Mouse (Mus musculus): ENCODE results near the gene Ak3. TPM values are rescaled to one million over a fixed set of nuclear protein-coding genes. Genes with fewer than 3 reads are reported as not detected.

Ak3 gene
- polyA plus RNA-seq, 1 experiment from 2014 or later, result 69.8 TPM

DNA sequence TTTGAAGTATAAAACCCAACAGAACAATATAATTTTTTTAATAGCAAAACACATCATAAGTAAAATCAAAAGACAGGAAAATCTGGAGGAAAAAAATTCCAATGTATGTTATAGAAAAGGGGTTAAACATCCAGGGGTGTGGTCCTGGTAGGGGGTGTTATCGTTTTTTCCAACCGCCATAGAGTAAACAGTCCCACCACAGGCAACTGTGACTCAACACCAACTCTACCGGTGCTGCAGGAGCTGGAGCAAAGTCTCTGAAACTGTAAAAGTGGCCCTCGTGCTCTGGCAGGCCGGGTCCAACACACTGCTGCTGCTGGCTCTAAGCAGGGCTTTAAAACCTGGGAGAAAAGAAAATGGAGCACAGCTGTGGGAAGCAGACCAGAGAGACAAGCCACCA is 11.0 kb upstream of the Ak3 start:
- 88% methylated on average over 5 of the region's 5 CpGs for WGBS
- Histone ChIP-seq H3K36me3 (no peaks in the 10 kb centered on the region), H3K9me3 (no peaks in the 10 kb centered on the region), H3K27ac (replicated peaks) (no peak overlapping the region), H3K9ac (no peak overlapping the region), H3K4me3 (no peak overlapping the region), H3K4me1 (replicated peaks) (no peaks in the 10 kb centered on the region; the same call in 1 of the 2 replicates), H3K4me2 (no peak overlapping the region), H3K27me3 (no peaks in the 10 kb centered on the region)
- no peak for ATAC-seq (ENCODE audit: low read depth)

DNA sequence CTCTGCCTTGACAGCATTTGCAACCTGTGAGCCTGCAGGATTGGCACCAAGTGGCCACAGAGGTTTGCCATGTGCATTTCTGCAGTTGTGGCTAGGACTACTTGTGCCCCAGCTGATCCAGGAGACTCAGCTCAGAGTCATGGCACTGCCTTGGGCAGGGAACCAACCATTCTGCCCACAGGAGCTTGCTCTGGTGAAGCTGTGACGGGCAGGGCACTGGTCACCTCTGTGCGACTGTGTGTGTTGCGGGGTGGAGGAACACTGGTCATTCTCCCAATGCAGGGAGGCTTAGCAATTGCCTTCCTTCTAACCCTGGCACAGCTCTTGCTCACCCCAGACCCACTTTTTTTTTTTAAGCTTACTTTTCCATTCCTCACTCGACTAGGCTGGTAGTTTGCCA is 7.7 kb upstream of the Ak3 start:
- no peaks in the 10 kb centered on the region for H3K27me3 ChIP-seq
- H3K27ac ChIP-seq (replicated peaks), result no peak overlapping the region
- H3K9me3 ChIP-seq, result no peaks in the 10 kb centered on the region
- H3K4me2 ChIP-seq, result no peak overlapping the region
- WGBS, result 93% methylated on average over 4 of the region's 4 CpGs
- no peak overlapping the region for H3K9ac ChIP-seq
- H3K4me3 ChIP-seq, result no peak overlapping the region
- no peaks in the 10 kb centered on the region for H3K4me1 ChIP-seq (replicated peaks)
- no peaks in the 10 kb centered on the region for H3K36me3 ChIP-seq
- ATAC-seq (ENCODE audit: low read depth), result no peak

- Histone ChIP-seq H3K9me3 (no peaks in the 10 kb centered on the region), H3K4me2 (no peak overlapping the region), H3K4me3 (no peak overlapping the region), H3K36me3 (no peaks in the 10 kb centered on the region), H3K27me3 (no peaks in the 10 kb centered on the region), H3K9ac (no peak overlapping the region), H3K4me1 (replicated peaks) (no peaks in the 10 kb centered on the region), H3K27ac (replicated peaks) (no peak overlapping the region)
- ATAC-seq (ENCODE audit: low read depth), result no peak
- WGBS, result 80% methylated on average over 6 of the region's 6 CpGs
These were observed 6.8 kb upstream of the Ak3 start for GRCm38 (mm10) chr19:29054594-29054993.

- no peak for ATAC-seq (ENCODE audit: low read depth)
These were observed 5.0 kb upstream of the Ak3 start for GRCm38 (mm10) chr19:29052786-29053185.

DNA sequence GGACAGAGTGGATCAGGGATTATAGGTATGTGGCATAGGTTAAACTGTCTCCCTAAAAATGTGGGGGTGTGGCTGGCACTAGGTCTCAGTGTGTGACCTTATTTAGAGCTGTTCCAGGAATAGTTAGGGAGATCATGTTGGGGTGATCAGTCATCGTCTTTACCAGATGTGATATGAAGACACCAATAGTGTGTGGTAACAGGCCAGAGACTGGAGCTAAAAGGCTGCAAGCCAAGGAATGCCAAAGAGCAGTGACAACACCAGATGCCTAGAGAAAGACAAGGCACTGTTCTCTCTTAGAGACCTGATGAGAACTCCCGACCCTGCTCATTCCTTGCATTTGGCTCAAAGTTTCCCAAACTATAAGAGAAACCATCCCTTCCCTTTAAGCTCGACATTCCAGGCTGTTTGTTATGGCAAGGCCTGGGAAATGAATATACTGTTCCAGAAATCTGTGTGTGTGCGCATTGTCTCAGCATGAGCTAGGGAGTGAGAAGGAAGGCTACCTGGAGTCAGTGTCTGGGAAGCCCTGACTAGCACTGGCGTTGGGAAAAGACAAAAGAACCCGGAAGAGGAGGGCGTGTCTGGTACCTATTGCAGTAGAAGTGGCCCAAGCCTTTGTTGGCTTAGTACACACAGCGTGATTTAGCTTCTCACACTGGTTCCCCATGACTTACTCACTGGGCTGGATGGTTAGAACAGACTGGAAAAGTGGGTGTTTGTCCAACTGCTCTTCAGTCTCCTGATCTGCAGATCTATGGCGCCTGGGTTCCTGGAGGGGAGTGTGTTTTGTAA is 2.6 kb upstream of the Ak3 start:
- no peaks in the 10 kb centered on the region for H3K27me3 ChIP-seq
- H3K4me2 ChIP-seq, result no peak overlapping the region
- no peaks in the 10 kb centered on the region for H3K36me3 ChIP-seq
- H3K9me3 ChIP-seq, result no peaks in the 10 kb centered on the region
- peaks cover 17% of the 10 kb centered on the region for H3K4me1 ChIP-seq (replicated peaks)
- no peak overlapping the region for H3K9ac ChIP-seq
- ATAC-seq (ENCODE audit: low read depth), result no peak
- H3K4me3 ChIP-seq, result no peak overlapping the region
- WGBS, result 69% methylated on average over 9 of the region's 9 CpGs
- H3K27ac ChIP-seq (replicated peaks), result no peak overlapping the region

More at GRCm38 (mm10) chr19:29052786-29053185, 5.0 kb upstream of the Ak3 start:
- Histone ChIP-seq H3K4me2 (no peak overlapping the region), H3K9ac (no peak overlapping the region), H3K27ac (replicated peaks) (no peak overlapping the region), H3K9me3 (no peaks in the 10 kb centered on the region), H3K27me3 (no peaks in the 10 kb centered on the region), H3K4me1 (replicated peaks) (no peaks in the 10 kb centered on the region; the same call in 1 of the 2 replicates), H3K4me3 (no peak overlapping the region), H3K36me3 (no peaks in the 10 kb centered on the region)
- WGBS, result 91% methylated on average over 12 of the region's 12 CpGs

- ATAC-seq (ENCODE audit: low read depth), result no peak
- Histone ChIP-seq H3K9me3 (no peaks in the 10 kb centered on the region), H3K4me3 (no peak overlapping the region), H3K9ac (no peak overlapping the region), H3K4me2 (no peak overlapping the region), H3K36me3 (no peaks in the 10 kb centered on the region), H3K27me3 (no peaks in the 10 kb centered on the region), H3K4me1 (replicated peaks) (peaks cover 24% of the 10 kb centered on the region), H3K27ac (replicated peaks) (no peak overlapping the region)
- 83% methylated on average over 12 of the region's 12 CpGs for WGBS
These were observed 1.8 kb upstream of the Ak3 start for GRCm38 (mm10) chr19:29049401-29050075.

DNA sequence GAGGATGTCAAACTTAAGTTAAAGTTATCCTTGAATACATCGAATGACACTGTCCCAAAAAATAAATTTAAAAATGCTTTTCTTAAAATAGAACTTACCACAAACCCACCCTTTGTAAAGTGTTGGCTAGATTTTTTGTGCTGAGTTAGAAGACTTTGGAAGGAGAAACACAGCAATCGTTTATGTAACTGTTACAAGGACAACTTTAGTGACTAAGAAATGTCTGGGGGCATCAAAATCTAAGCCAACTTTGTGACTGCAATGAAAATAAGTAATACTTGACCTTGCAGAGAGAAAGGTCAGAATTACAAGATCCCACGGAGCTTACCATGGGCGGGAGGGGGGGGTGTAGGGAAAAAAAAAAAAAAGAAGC is 814 bp downstream of the Ak3 start:
- no peak for ATAC-seq (ENCODE audit: low read depth)

DNA sequence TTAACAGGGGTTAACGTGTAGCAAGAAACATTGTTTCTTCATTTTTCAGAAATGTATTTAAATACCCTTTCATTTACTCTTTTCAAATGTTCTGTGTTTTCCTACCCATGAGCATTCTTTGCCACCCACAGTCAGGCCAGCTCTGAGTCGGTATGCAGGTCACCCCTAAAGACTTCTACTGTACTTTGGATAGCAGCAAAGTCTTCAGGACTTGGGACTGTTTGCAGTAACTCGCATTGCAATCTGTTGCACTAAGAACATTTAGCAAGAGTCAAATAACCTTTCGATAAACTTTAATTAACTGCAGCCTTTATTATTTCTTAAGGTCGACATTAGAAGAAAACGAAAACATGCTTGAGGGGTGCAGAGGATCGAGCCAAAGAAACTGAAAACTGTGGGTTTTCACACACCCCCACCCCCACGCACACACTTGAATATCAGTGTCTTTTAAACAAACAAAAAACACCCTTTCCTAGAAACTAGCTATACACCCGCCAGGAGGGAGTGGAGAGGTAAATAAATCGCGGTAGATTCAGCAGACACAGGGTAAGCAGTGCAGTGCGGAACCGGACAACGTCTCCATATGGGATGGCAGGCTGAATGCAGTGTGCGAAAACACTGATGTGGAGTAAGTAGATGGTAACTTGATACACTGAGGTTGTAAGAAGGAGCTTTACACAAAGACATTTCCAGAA is 1.7 kb downstream of the Ak3 start:
- Histone ChIP-seq H3K9ac (0 out of 2 replicates have a peak overlapping the region, but pooled peaks have one; percentile 22), H3K27ac (replicated peaks) (no peak overlapping the region), H3K36me3 (no peaks in the 10 kb centered on the region), H3K9me3 (no peaks in the 10 kb centered on the region), H3K4me2 (peak overlapping the region; percentile 71), H3K27me3 (no peaks in the 10 kb centered on the region), H3K4me3 (peak overlapping the region; percentile 73), H3K4me1 (replicated peaks) (peaks cover 30% of the 10 kb centered on the region)
- ATAC-seq (ENCODE audit: low read depth), result no peak
- 54% methylated on average over 15 of the region's 15 CpGs for WGBS

More for the DNA sequence above, 814 bp downstream of the Ak3 start:
- peaks cover 30% of the 10 kb centered on the region for H3K4me1 ChIP-seq (replicated peaks)
- no peaks in the 10 kb centered on the region for H3K9me3 ChIP-seq
- WGBS, result 37% methylated on average over 4 of the region's 4 CpGs
- H3K36me3 ChIP-seq, result no peaks in the 10 kb centered on the region
- H3K4me3 ChIP-seq, result peak overlapping the region; percentile 73
- peak overlapping the region; percentile 71 for H3K4me2 ChIP-seq
- no peaks in the 10 kb centered on the region for H3K27me3 ChIP-seq
- peak overlapping the region; percentile 94 for H3K9ac ChIP-seq
- H3K27ac ChIP-seq (replicated peaks), result no peak overlapping the region

GRCm38 (mm10) chr19:29045369-29045768 is 2.4 kb downstream of the Ak3 start:
- H3K9ac ChIP-seq, result no peak overlapping the region
- peaks cover 30% of the 10 kb centered on the region for H3K4me1 ChIP-seq (replicated peaks)
- no peak overlapping the region for H3K4me3 ChIP-seq
- H3K9me3 ChIP-seq, result no peaks in the 10 kb centered on the region
- H3K4me2 ChIP-seq, result no peak overlapping the region; the same call in 1 of the 2 replicates
- H3K27ac ChIP-seq (replicated peaks), result no peak overlapping the region
- WGBS, result 66% methylated on average over 4 of the region's 4 CpGs
- no peaks in the 10 kb centered on the region for H3K36me3 ChIP-seq
- no peaks in the 10 kb centered on the region for H3K27me3 ChIP-seq
- ATAC-seq (ENCODE audit: low read depth), result no peak

- Histone ChIP-seq H3K36me3 (no peaks in the 10 kb centered on the region), H3K27me3 (no peaks in the 10 kb centered on the region), H3K9me3 (no peaks in the 10 kb centered on the region), H3K9ac (no peak overlapping the region), H3K4me3 (no peak overlapping the region), H3K4me2 (no peak overlapping the region), H3K27ac (replicated peaks) (no peak overlapping the region), H3K4me1 (replicated peaks) (peaks cover 30% of the 10 kb centered on the region)
- ATAC-seq (ENCODE audit: low read depth), result no peak
- WGBS, result 33% methylated on average over 9 of the region's 9 CpGs
These were observed 3.4 kb downstream of the Ak3 start for GRCm38 (mm10) chr19:29044353-29044768.

GRCm38 (mm10) chr19:29042647-29043046 is 5.1 kb downstream of the Ak3 start:
- Histone ChIP-seq H3K4me2 (no peak overlapping the region), H3K27me3 (no peaks in the 10 kb centered on the region), H3K27ac (replicated peaks) (no peak overlapping the region), H3K4me3 (no peak overlapping the region), H3K9me3 (no peaks in the 10 kb centered on the region), H3K36me3 (peaks cover under 1% of the 10 kb centered on the region; the same call in 1 of the 2 replicates), H3K4me1 (replicated peaks) (peaks cover 30% of the 10 kb centered on the region), H3K9ac (no peak overlapping the region)
- WGBS, result 87% methylated on average over 9 of the region's 9 CpGs
- no peak for ATAC-seq (ENCODE audit: low read depth)

DNA sequence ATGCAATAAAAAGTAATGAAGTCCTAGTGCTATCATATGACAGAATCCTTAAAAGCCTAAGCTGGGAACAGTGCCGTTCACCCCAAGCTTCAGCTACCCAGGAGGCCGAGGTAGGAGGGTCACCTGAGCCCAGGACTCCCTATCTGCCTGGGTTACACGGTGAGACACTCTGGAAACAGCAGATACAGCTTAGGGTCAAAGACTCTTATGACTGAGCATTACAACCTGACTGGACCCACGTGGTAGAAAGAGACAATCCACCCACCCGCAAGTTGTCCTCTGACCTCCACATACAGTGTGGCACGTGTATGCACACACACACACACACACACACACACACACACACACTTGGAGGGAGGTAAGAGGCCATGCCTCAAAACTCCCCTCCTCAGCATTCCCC is 5.6 kb downstream of the Ak3 start:
- WGBS, result 81% methylated on average over 6 of the region's 6 CpGs
- H3K9ac ChIP-seq, result no peak overlapping the region
- peaks cover 5% of the 10 kb centered on the region; the same call in 1 of the 2 replicates for H3K36me3 ChIP-seq
- H3K4me3 ChIP-seq, result no peak overlapping the region
- H3K4me1 ChIP-seq (replicated peaks), result peaks cover 29% of the 10 kb centered on the region
- H3K4me2 ChIP-seq, result no peak overlapping the region
- no peaks in the 10 kb centered on the region for H3K9me3 ChIP-seq
- H3K27me3 ChIP-seq, result no peaks in the 10 kb centered on the region
- H3K27ac ChIP-seq (replicated peaks), result no peak overlapping the region
- ATAC-seq (ENCODE audit: low read depth), result no peak

Data from neural tube, embryonic 13.5 days (tissue).